Mouse (Mus musculus): ENCODE results near the gene Mt2. TPM values are rescaled to one million over a fixed set of nuclear protein-coding genes. Genes with fewer than 3 reads are reported as not detected.

Gene Mt2
- total and polyA plus RNA-seq, 2 experiments from 2014 or later: 110 to 202 TPM

- TF ChIP-seq CTCF (IDR thresholded peaks at IDR 0.05; ENCODE audit: low read depth): no peak
- WGBS: 64% methylated on average over 6 of the region's 6 CpGs
- H3K27ac ChIP-seq: 0 out of 2 replicates have a peak overlapping the region, but pooled peaks have one; percentile 36
- peak; percentile 15 for DNase-seq (ENCODE audit: low spot score)
- H3K9me3 ChIP-seq (ENCODE audit: low read length): no peaks in the 10 kb centered on the region
- peak overlapping the region; percentile 71; the same call in 1 of the 2 replicates for H3K9ac ChIP-seq (replicated peaks; ENCODE audit: low read length)
- H3K4me2 ChIP-seq (ENCODE audit: low read depth, low read length): peak overlapping the region; percentile 92
- H3K4me1 ChIP-seq (ENCODE audit: insufficient read depth, low read length): peaks cover 13% of the 10 kb centered on the region
- H3K4me3 ChIP-seq (ENCODE audit: low read length): peak overlapping the region; percentile 78
- H3K27me3 ChIP-seq (ENCODE audit: insufficient read depth, low read length): no peaks in the 10 kb centered on the region
- no peaks in the 10 kb centered on the region for H3K36me3 ChIP-seq (ENCODE audit: insufficient read depth, low read length)
- ATAC-seq: no peak
These were observed 41.4 kb downstream of the Mt2 start for GRCm38 (mm10) chr8:94213819-94214218.

GRCm38 (mm10) chr8:94214252-94215173, 42.0 kb downstream of the Mt2 start, which contains the start of gene Nup93:
TSS of gene Nup93 (plus strand) at chr8:94214564.
- H3K4me1 ChIP-seq (ENCODE audit: insufficient read depth, low read length): peaks cover 13% of the 10 kb centered on the region
- no peaks in the 10 kb centered on the region for H3K27me3 ChIP-seq (ENCODE audit: insufficient read depth, low read length)
- no peaks in the 10 kb centered on the region for H3K9me3 ChIP-seq (ENCODE audit: low read length)
- peak; percentile 99 for DNase-seq (ENCODE audit: low spot score)
- no peaks in the 10 kb centered on the region for H3K36me3 ChIP-seq (ENCODE audit: insufficient read depth, low read length)
- peak within 1 kb of the TSS; percentile 92 for H3K4me2 ChIP-seq (ENCODE audit: low read depth, low read length)
- peak within 1 kb of the TSS; percentile 78 for H3K4me3 ChIP-seq (ENCODE audit: low read length)
- peak within 1 kb of the TSS; percentile 84 for H3K27ac ChIP-seq
- TF ChIP-seq CTCF (IDR thresholded peaks at IDR 0.05; ENCODE audit: low read depth): 0 out of 2 replicates have a peak, but pooled peaks have one; percentile 0
- WGBS: 1% methylated on average over 68 of the region's 68 CpGs
- peak; percentile 97 for ATAC-seq
- peak within 1 kb of the TSS; percentile 71 for H3K9ac ChIP-seq (replicated peaks; ENCODE audit: low read length)

Other genes starting within 250 kb of the Mt2 start
- 195 and 265 TPM in 2 replicates for gene Amfr, start 159.8 kb upstream of the Mt2 start, total RNA-seq (2014; rRNA removed)
- 86.9 and 88.9 TPM in 2 replicates for gene Amfr, start 159.8 kb upstream of the Mt2 start, polyA plus RNA-seq (2015; fragmentation: Nextera tagmentation; extraction: Ambion mirVana)
- gene Nudt21, start 135.6 kb upstream of the Mt2 start, total RNA-seq (2014; rRNA removed): 55.6 and 58.8 TPM in 2 replicates
- 94.5 TPM in 2 replicates for gene Nudt21, start 135.6 kb upstream of the Mt2 start, polyA plus RNA-seq (2015; fragmentation: Nextera tagmentation; extraction: Ambion mirVana)
- gene Ogfod1, start 135.5 kb upstream of the Mt2 start, total RNA-seq (2014; rRNA removed): 11.2 and 15.0 TPM in 2 replicates
- gene Ogfod1, start 135.5 kb upstream of the Mt2 start, polyA plus RNA-seq (2015; fragmentation: Nextera tagmentation; extraction: Ambion mirVana): 7.9 and 8.5 TPM in 2 replicates
- gene Bbs2, start 73.7 kb upstream of the Mt2 start, total RNA-seq (2014; rRNA removed): 14.1 and 23.2 TPM in 2 replicates
- 16.5 and 17.3 TPM in 2 replicates for gene Bbs2, start 73.7 kb upstream of the Mt2 start, polyA plus RNA-seq (2015; fragmentation: Nextera tagmentation; extraction: Ambion mirVana)
- gene Mt4, start 35.5 kb upstream of the Mt2 start, total RNA-seq (2014; rRNA removed): not detected in 2 replicates
- gene Mt4, start 35.5 kb upstream of the Mt2 start, polyA plus RNA-seq (2015; fragmentation: Nextera tagmentation; extraction: Ambion mirVana): not detected in 2 replicates
- 631 and 889 TPM in 2 replicates for gene Mt3, start 20.1 kb upstream of the Mt2 start, total RNA-seq (2014; rRNA removed)
- gene Mt3, start 20.1 kb upstream of the Mt2 start, polyA plus RNA-seq (2015; fragmentation: Nextera tagmentation; extraction: Ambion mirVana): 445 and 458 TPM in 2 replicates
- gene Mt1, start 6.4 kb downstream of the Mt2 start, total RNA-seq (2014; rRNA removed): 648 and 1,037 TPM in 2 replicates
- gene Mt1, start 6.4 kb downstream of the Mt2 start, polyA plus RNA-seq (2015; fragmentation: Nextera tagmentation; extraction: Ambion mirVana): 742 and 847 TPM in 2 replicates
- gene Nup93, start 41.9 kb downstream of the Mt2 start, total RNA-seq (2014; rRNA removed): 33.1 and 43.3 TPM in 2 replicates
- 42.3 and 44.8 TPM in 2 replicates for gene Nup93, start 41.9 kb downstream of the Mt2 start, polyA plus RNA-seq (2015; fragmentation: Nextera tagmentation; extraction: Ambion mirVana)
- 0.05 TPM in 1 of 2 replicates, not detected in the other for gene Slc12a3, start 156.5 kb downstream of the Mt2 start, total RNA-seq (2014; rRNA removed)
- gene Slc12a3, start 156.5 kb downstream of the Mt2 start, polyA plus RNA-seq (2015; fragmentation: Nextera tagmentation; extraction: Ambion mirVana): 0.06 and 0.21 TPM in 2 replicates
- 87.1 and 87.9 TPM in 2 replicates for gene Herpud1, start 213.8 kb downstream of the Mt2 start, total RNA-seq (2014; rRNA removed)
- gene Herpud1, start 213.8 kb downstream of the Mt2 start, polyA plus RNA-seq (2015; fragmentation: Nextera tagmentation; extraction: Ambion mirVana): 65.2 and 65.6 TPM in 2 replicates